Mouse (Mus musculus) frontal cortex, postnatal 14 days (tissue): ENCODE data around the gene Rtp3.

Experiments used
- DNase-seq, 2 experiments: peaks; one replicate each; pipeline ENCODE4 v3.0.0; 2022; ENCODE audit warnings: low spot score in 2 of 2

The Rtp3 gene

DNA sequence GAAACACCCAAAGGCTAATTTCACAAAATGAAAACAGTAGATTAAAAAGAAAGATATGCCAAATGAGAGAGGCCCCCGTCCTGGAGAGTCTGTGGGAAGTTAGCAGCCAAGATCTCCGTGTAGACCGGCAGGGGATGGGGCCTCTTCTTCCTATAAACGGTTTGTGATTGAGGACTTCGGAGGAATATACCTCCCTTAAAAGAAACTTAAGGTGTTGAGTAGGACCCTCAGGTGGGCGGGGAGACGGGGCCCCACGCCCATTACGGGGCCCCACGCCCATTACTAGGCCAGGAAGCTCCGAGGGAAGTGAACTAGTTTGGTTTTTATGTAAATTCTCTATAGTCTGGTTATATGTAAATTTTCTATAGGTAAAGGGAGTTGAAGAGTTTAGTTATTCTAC lies 44.5 kb downstream of the Rtp3 start, which contains the start of gene Tdgf1:
Tdgf1 (minus strand) TSS at position 233 of the 400 bp plus-strand sequence.
- no peak for DNase-seq

DNA sequence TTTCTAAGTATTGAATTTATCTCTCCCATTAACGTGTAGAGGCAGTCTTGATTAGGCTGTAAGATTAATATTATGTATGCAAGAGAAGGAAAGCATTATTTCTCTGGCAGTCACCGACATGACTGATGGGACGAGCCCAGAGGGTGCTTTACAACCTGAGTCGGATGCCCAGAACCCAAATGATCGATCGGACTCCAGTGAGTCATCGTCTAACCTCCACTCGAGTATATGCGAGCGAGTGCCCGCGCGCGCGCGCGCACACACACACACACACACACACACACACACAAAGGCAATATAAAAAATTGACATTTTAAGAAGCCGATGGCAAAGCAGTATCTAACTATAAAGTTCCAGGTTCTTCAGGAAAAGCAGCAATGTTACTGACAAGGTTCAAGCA lies 45.0 kb downstream of the Rtp3 start:
- DNase-seq: no peak

GRCm38 (mm10) chr9:110944265-110944664 lies 46.1 kb downstream of the Rtp3 start:
- no peak for DNase-seq

DNA sequence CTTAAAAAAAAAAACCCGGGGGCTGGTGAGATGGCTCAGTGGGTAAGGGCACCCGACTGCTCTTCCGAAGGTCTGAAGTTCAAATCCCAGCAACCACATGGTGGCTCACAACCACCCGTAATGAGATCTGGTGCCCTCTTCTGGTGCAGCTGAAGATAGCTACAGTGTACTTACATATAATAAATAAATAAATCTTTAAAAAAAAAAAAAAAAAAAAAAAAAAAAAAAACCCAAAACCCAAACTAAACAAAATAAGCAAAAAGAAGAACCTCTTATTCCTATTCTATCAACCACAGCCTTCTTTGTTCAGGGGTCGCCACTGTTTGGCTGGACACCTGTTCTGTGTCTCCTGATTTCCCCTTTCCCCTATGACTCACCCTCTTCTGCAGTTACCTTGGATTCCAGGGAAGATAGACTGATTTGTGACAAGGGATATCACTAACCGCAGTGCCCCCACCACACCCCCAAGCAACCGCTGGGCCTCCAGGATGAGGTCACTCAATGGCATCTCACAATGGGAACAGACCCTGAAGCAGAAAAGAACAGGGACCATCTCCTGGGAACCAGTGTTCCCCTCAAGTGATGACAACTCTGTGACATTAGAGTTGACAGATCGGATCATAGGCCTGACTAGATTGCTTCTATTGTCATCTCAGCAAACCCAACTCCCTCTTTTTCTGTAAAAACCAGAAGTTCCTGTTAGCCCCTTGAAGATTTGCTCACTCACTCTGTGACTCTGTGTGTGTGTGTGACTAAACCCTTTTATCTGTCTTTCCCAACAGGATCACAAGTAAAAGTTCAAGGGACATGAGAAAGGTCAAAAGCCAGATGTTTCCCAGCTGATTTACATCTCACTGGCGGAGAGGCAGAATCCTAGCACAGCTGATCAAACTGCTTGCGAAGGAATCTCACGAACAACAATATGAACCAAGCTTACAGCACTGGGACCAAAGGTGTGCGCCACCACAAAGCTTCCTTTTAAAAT lies 52.6 kb downstream of the Rtp3 start:
- DNase-seq: no peak

DNA sequence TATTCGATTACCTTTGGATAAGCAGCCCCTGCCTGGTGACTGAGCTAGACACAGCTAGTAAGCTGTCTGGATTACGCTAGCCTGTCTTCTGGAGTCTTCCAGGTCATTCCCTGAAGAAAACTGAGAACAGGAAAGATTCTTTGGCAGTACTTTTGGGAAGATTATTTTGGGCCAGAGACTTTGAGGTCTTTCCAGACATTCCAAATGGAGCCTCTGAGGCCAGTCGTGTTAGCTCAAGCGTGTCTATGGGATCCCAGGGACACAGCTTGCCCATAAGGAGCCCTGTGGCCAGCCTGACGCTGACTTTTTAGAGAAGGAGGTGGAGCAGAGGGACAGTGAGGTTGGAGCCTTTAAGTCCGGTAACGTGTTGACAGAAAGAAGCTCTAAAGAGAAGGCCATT lies 54.4 kb downstream of the Rtp3 start:
- DNase-seq: no peak
